Mouse (Mus musculus) liver, embryonic 11.5 days (tissue): Measurements from ENCODE around the gene Icosl. TPM values are rescaled to one million over a fixed set of nuclear protein-coding genes. Genes with fewer than 3 reads are reported as not detected.

Source experiments
- polyA plus RNA-seq: library from polyadenylated mRNA; unstranded; fragments of >200 nt; fragmentation: Nextera tagmentation; extraction: Ambion mirVana; gene quantifications from 2 replicates; pipeline ENCODE4 v1.2.1, GENCODE M21; 2014

The Icosl gene
- polyA plus RNA-seq, 1 experiment from 2014 or later: 4.2 TPM

Other genes with a start within 250 kb of the Icosl start
- not detected in 2 replicates for gene Krtap10-4, start 242.2 kb upstream of the Icosl start, polyA plus RNA-seq
- not detected in 2 replicates for gene Krtap10-10, start 233.4 kb upstream of the Icosl start, polyA plus RNA-seq
- gene Gm36176, start 222.5 kb upstream of the Icosl start, polyA plus RNA-seq: not detected in 2 replicates
- not detected in 2 replicates for gene Gm10318, start 216.4 kb upstream of the Icosl start, polyA plus RNA-seq
- not detected in 2 replicates for gene Gm3285, start 207.3 kb upstream of the Icosl start, polyA plus RNA-seq
- gene Lrrc3, start 166.8 kb upstream of the Icosl start, polyA plus RNA-seq: 8.2 and 10.0 TPM in 2 replicates
- gene Trpm2, start 98.7 kb upstream of the Icosl start, polyA plus RNA-seq: 1.2 TPM in 2 replicates
- 12.1 and 12.8 TPM in 2 replicates for gene 1810043G02Rik, start 90.8 kb upstream of the Icosl start, polyA plus RNA-seq
- gene Pfkl, start 59.2 kb upstream of the Icosl start, polyA plus RNA-seq: 245 and 255 TPM in 2 replicates
- gene Dnmt3l, start 27.4 kb upstream of the Icosl start, polyA plus RNA-seq: not detected in 2 replicates
- gene Aire, start 25.7 kb upstream of the Icosl start, polyA plus RNA-seq: 0.16 and 0.51 TPM in 2 replicates
- 22.9 and 24.3 TPM in 2 replicates for gene D10Jhu81e, start 100.5 kb downstream of the Icosl start, polyA plus RNA-seq
- gene Pwp2, start 115.8 kb downstream of the Icosl start, polyA plus RNA-seq: 30.8 and 35.0 TPM in 2 replicates
- gene Trappc10, start 175.3 kb downstream of the Icosl start, polyA plus RNA-seq: 13.3 and 14.3 TPM in 2 replicates